Mouse (Mus musculus) embryonic fibroblast, embryonic 13.5 days (primary cell): ENCODE data around the gene Atrx.

Experiments
- CTCF ChIP-seq: IDR thresholded peaks from 2 replicates; pipeline ENCODE4 v1.5.1; 2011; ENCODE audit warnings: mild to moderate bottlenecking, control low read depth, low read length, moderate library complexity, borderline replicate concordance; ENCODE audit not compliant: insufficient read depth
- POLR2A ChIP-seq: IDR thresholded peaks from 2 replicates; pipeline ENCODE4 v1.6.1; 2011; ENCODE audit warnings: low read depth, mild to moderate bottlenecking, control low read depth, low read length, moderate library complexity

DNA sequence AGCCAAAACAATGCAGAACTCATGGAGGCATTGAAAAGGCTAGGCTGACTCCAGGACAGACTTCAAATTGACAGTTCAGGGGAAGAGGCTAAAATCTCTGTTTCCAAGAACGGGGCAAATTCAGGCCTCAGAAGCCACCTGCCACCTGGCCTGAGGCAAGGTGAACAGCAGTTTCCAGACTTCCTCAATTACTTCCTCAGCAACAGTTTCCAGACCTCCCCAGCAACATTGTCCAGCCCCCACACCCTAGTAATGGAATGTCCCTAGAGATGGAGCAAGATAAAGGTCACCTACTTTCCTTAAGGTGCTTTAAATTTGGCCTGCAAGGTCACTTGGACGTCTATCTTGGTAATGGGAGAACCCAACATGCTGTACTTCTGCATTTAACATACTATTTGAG is 8.5 kb upstream of the Atrx start:
- TF ChIP-seq CTCF (no peak), POLR2A (no peak)
